Comparison of ENCODE assay signal across 11 mouse cellular contexts in genomic region chr7:58749904-58750612, GRCm38 (mm10).
A peak's percentile ranks its signal among the peaks of the same experiment; 100 is the strongest.
DNase-seq lines count a peak whose midpoint lies in the region; ATAC-seq and TF ChIP-seq lines count a peak whose summit lies in the region.
"Had no signal": no experiment of that assay in that cellular context is flagged by ENCODE, and none has a peak within 500 bp of the region (broad histone marks: within the 10 kb centered on the region; RNA-seq: fewer than 3 reads in every experiment).

No protein-coding gene starts in this region.

- no peaks in the 10 kb centered on the region for H3K9me3 ChIP-seq in hindbrain, embryonic 16.5 days (ENCODE audit: control insufficient read depth, low read length)
- H3K9me3 ChIP-seq in hindbrain, postnatal 0 days (ENCODE audit: low read length) = no peaks in the 10 kb centered on the region
- H3K9me3 ChIP-seq: liver, embryonic 13.5 days had no signal

- peak; percentile 74 for ATAC-seq in monocyte, adult 5-6 weeks (replicated peaks; ENCODE audit: insufficient number of reproducible peaks, low FRiP score, low TSS enrichment, poor library complexity, severe bottlenecking)
- no peak for ATAC-seq in hindbrain, embryonic 16.5 days
- no peak for ATAC-seq in hindbrain, postnatal 0 days
- ATAC-seq: Patski had no signal

- peak; percentile 91 for DNase-seq in heart, adult 11 months
- no peak for DNase-seq in heart, adult 9 months (ENCODE audit: low spot score in 2 of 2)
- DNase-seq in 416B (ENCODE audit: low read depth) = peak; percentile 84
- DNase-seq in adrenal gland, postnatal 36 days = peak; percentile 61 to 63
- DNase-seq in right cerebral cortex, postnatal 14 days = no peak
- no peak for DNase-seq in hindbrain, postnatal 0 days (ENCODE audit: low spot score)
- DNase-seq: embryo, embryonic 11 days; liver, embryonic 13.5 days had no signal

- H3K36me3 ChIP-seq in hindbrain, embryonic 16.5 days (ENCODE audit: control insufficient read depth, insufficient read depth, low read length) = no peaks in the 10 kb centered on the region
- no peaks in the 10 kb centered on the region for H3K36me3 ChIP-seq in hindbrain, postnatal 0 days (ENCODE audit: insufficient read depth, low read length)
- H3K36me3 ChIP-seq: liver, embryonic 13.5 days had no signal

- H3K27me3 ChIP-seq in hindbrain, embryonic 16.5 days (replicated peaks; ENCODE audit: control insufficient read depth, insufficient read depth, low read length) = no peaks in the 10 kb centered on the region
- H3K27me3 ChIP-seq in hindbrain, postnatal 0 days (ENCODE audit: insufficient read depth, low read length) = no peaks in the 10 kb centered on the region
- H3K27me3 ChIP-seq: liver, embryonic 13.5 days; Patski had no signal

- H3K4me2 ChIP-seq in hindbrain, embryonic 16.5 days (ENCODE audit: low read length) = no peak overlapping the region
- H3K4me2 ChIP-seq in hindbrain, postnatal 0 days (ENCODE audit: low read depth, low read length) = no peak overlapping the region
- H3K4me2 ChIP-seq: liver, embryonic 13.5 days had no signal

- TF ChIP-seq CTCF in hindbrain, postnatal 0 days (IDR thresholded peaks at IDR 0.05; ENCODE audit: low read depth) = no peak

- no peak overlapping the region for H3K9ac ChIP-seq in hindbrain, embryonic 16.5 days (ENCODE audit: low read depth, low read length)
- H3K9ac ChIP-seq in hindbrain, postnatal 0 days (replicated peaks; ENCODE audit: low read length) = no peak overlapping the region
- H3K9ac ChIP-seq: liver, embryonic 13.5 days had no signal

- H3K4me3 ChIP-seq in hindbrain, embryonic 16.5 days (ENCODE audit: low read length) = no peak overlapping the region
- no peak overlapping the region for H3K4me3 ChIP-seq in hindbrain, postnatal 0 days (ENCODE audit: low read length)
- H3K4me3 ChIP-seq: liver, embryonic 13.5 days had no signal

- WGBS in hindbrain, embryonic 16.5 days = 76% methylated on average over 6 of the region's 6 CpGs
- 66% methylated on average over 6 of the region's 6 CpGs for WGBS in hindbrain, postnatal 0 days

- no peaks in the 10 kb centered on the region; the same call in 1 of the 2 replicates for H3K4me1 ChIP-seq in hindbrain, embryonic 16.5 days (ENCODE audit: control insufficient read depth, insufficient read depth, low read depth, low read length)
- H3K4me1 ChIP-seq in hindbrain, postnatal 0 days (ENCODE audit: insufficient read depth, low read length) = no peaks in the 10 kb centered on the region
- H3K4me1 ChIP-seq: liver, embryonic 13.5 days had no signal

- H3K27ac ChIP-seq in hindbrain, embryonic 16.5 days (ENCODE audit: low read depth, low read length) = no peak overlapping the region
- no peak overlapping the region for H3K27ac ChIP-seq in hindbrain, postnatal 0 days
- H3K27ac ChIP-seq: liver, embryonic 13.5 days had no signal

Comparison
In these comparisons a context has a peak if more than half of its experiments do, and no peak if none do; other contexts are left out.
1. DNase-seq: peak in heart, adult 11 months (single experiment), 416B (single experiment) and adrenal gland, postnatal 36 days (2 of 2); none in heart, adult 9 months (0 of 2), right cerebral cortex, postnatal 14 days (single experiment) and hindbrain, postnatal 0 days (single experiment).